Mouse (Mus musculus) neural tube, embryonic 13.5 days (tissue): ENCODE measurements around the gene Agpat1. TPM values are rescaled to one million over a fixed set of nuclear protein-coding genes. Genes with fewer than 3 reads are reported as not detected.
A peak's percentile ranks its signal among the peaks of the same experiment; 100 is the strongest.

Experiments
- ATAC-seq: fragments of 200-750 bp; cut with Nextera tagmentation; 2 replicates; pipeline ENCODE4 v1.8.0; 2017; ENCODE audit warnings: low read depth, mild to moderate bottlenecking, moderate TSS enrichment, moderate library complexity
- H3K27ac ChIP-seq: fragments of 300-500 bp; sonication (generic); replicated peaks from 2 replicates; pipeline ENCODE4 v1.5.1; 2015; ENCODE audit warnings: moderate library complexity, mild to moderate bottlenecking, inconsistent platforms
- H3K27me3 ChIP-seq: fragments of 300-500 bp; sonication (generic); 2 replicates; pipeline ENCODE4 v1.6.1; 2015; ENCODE audit warnings: mild to moderate bottlenecking, inconsistent platforms
- H3K36me3 ChIP-seq: fragments of 300-500 bp; sonication (generic); 2 replicates; pipeline ENCODE4 v1.6.1; 2015; ENCODE audit warnings: mild to moderate bottlenecking, inconsistent platforms
- H3K4me1 ChIP-seq: fragments of 300-500 bp; sonication (generic); replicated peaks from 2 replicates; pipeline ENCODE4 v1.6.1; 2015; ENCODE audit warnings: inconsistent platforms
- H3K4me2 ChIP-seq: fragments of 300-500 bp; sonication (generic); 2 replicates; pipeline ENCODE4 v1.6.1; 2015; ENCODE audit warnings: inconsistent platforms, mild to moderate bottlenecking, moderate library complexity
- H3K4me3 ChIP-seq: fragments of 300-500 bp; sonication (generic); 2 replicates; pipeline ENCODE4 v1.5.1; 2015; ENCODE audit warnings: mild to moderate bottlenecking, inconsistent platforms
- H3K9ac ChIP-seq: fragments of 300-500 bp; sonication (generic); 2 replicates; pipeline ENCODE4 v1.6.1; 2015; ENCODE audit warnings: moderate library complexity, mild to moderate bottlenecking, inconsistent platforms
- H3K9me3 ChIP-seq: fragments of 300-500 bp; sonication (generic); 2 replicates; pipeline ENCODE4 v1.6.1; 2016; ENCODE audit warnings: inconsistent platforms
- WGBS: fragments of 180-500 bp; shearing (Covaris S2); methylation state at CpG from one replicate; pipeline ENCODE4 v1.1.7; 2015; 5-methylcytosine and 5-hydroxymethylcytosine counted together
- polyA plus RNA-seq: library from polyadenylated mRNA; unstranded; fragments of >200 nt; fragmentation: Nextera tagmentation; extraction: Ambion mirVana; gene quantifications from 2 replicates; pipeline ENCODE4 v1.2.1, GENCODE M21; 2015

Gene Agpat1
- 89.5 and 99.6 TPM in 2 replicates for polyA plus RNA-seq

GRCm38 (mm10) chr17:34604061-34604508, at the start of gene Agpat1:
TSS of gene Agpat1 (plus strand) at chr17:34604262.
- Histone ChIP-seq H3K27ac (peak within 1 kb of the TSS; percentile 93), H3K4me1 (peaks cover 54% of the 10 kb centered on the region), H3K27me3 (no peaks in the 10 kb centered on the region), H3K4me3 (peak within 1 kb of the TSS; percentile 78), H3K4me2 (peak within 1 kb of the TSS; percentile 99), H3K36me3 (peaks cover 23% of the 10 kb centered on the region), H3K9me3 (no peaks in the 10 kb centered on the region), H3K9ac (peak within 1 kb of the TSS; percentile 99)
- under 1% methylated on average over 35 of the region's 35 CpGs for WGBS
- peak; percentile 90 for ATAC-seq

- Histone ChIP-seq H3K27ac (no peak overlapping the region), H3K4me3 (no peak overlapping the region), H3K4me1 (no peaks in the 10 kb centered on the region), H3K27me3 (no peaks in the 10 kb centered on the region), H3K9ac (no peak overlapping the region), H3K36me3 (no peaks in the 10 kb centered on the region), H3K4me2 (no peak overlapping the region), H3K9me3 (no peaks in the 10 kb centered on the region)
- ATAC-seq: no peak
- 24% methylated on average over 5 of the region's 5 CpGs for WGBS
Observed at GRCm38 (mm10) chr17:34555483-34555882, 48.6 kb upstream of the Agpat1 start.

- Histone ChIP-seq H3K27me3 (no peaks in the 10 kb centered on the region), H3K36me3 (no peaks in the 10 kb centered on the region), H3K9me3 (no peaks in the 10 kb centered on the region), H3K9ac (no peak overlapping the region), H3K27ac (no peak overlapping the region), H3K4me2 (no peak overlapping the region), H3K4me1 (no peaks in the 10 kb centered on the region), H3K4me3 (no peak overlapping the region)
- WGBS: 87% methylated on average over 8 of the region's 8 CpGs
- ATAC-seq: no peak
Observed at GRCm38 (mm10) chr17:34556406-34556805, 47.7 kb upstream of the Agpat1 start.

- Histone ChIP-seq H3K27me3 (no peaks in the 10 kb centered on the region), H3K27ac (no peak overlapping the region), H3K4me3 (no peak overlapping the region), H3K9me3 (no peaks in the 10 kb centered on the region), H3K4me1 (no peaks in the 10 kb centered on the region), H3K36me3 (no peaks in the 10 kb centered on the region), H3K9ac (no peak overlapping the region), H3K4me2 (no peak overlapping the region)
- WGBS: 64% methylated on average over 11 of the region's 11 CpGs
- no peak for ATAC-seq
Observed at GRCm38 (mm10) chr17:34557411-34557810, 46.7 kb upstream of the Agpat1 start.

GRCm38 (mm10) chr17:34559116-34559515, 44.9 kb upstream of the Agpat1 start:
- Histone ChIP-seq H3K4me3 (no peak overlapping the region), H3K9ac (no peak overlapping the region), H3K36me3 (no peaks in the 10 kb centered on the region), H3K27me3 (no peaks in the 10 kb centered on the region), H3K27ac (no peak overlapping the region), H3K4me2 (no peak overlapping the region), H3K9me3 (no peaks in the 10 kb centered on the region), H3K4me1 (peaks cover 2% of the 10 kb centered on the region; the same call in 1 of the 2 replicates)
- 88% methylated on average over 7 of the region's 7 CpGs for WGBS
- no peak for ATAC-seq

GRCm38 (mm10) chr17:34559895-34560294, 44.2 kb upstream of the Agpat1 start:
- Histone ChIP-seq H3K4me2 (no peak overlapping the region), H3K4me1 (peaks cover 8% of the 10 kb centered on the region), H3K9ac (no peak overlapping the region), H3K27ac (no peak overlapping the region), H3K36me3 (no peaks in the 10 kb centered on the region), H3K27me3 (no peaks in the 10 kb centered on the region), H3K4me3 (no peak overlapping the region), H3K9me3 (no peaks in the 10 kb centered on the region)
- no peak for ATAC-seq
- 24% methylated on average over 15 of the region's 15 CpGs for WGBS

- no peak for ATAC-seq
- 93% methylated on average over 6 of the region's 6 CpGs for WGBS
Observed at GRCm38 (mm10) chr17:34560438-34560837, 43.6 kb upstream of the Agpat1 start.

GRCm38 (mm10) chr17:34561200-34561599, 42.9 kb upstream of the Agpat1 start:
- Histone ChIP-seq H3K27ac (no peak overlapping the region), H3K4me1 (peaks cover 8% of the 10 kb centered on the region)

More at GRCm38 (mm10) chr17:34560438-34560837, 43.6 kb upstream of the Agpat1 start:
- no peak overlapping the region for H3K4me2 ChIP-seq
- no peak overlapping the region for H3K27ac ChIP-seq
- no peaks in the 10 kb centered on the region for H3K9me3 ChIP-seq
- H3K27me3 ChIP-seq: no peaks in the 10 kb centered on the region
- no peaks in the 10 kb centered on the region for H3K36me3 ChIP-seq
- H3K9ac ChIP-seq: no peak overlapping the region
- peaks cover 8% of the 10 kb centered on the region for H3K4me1 ChIP-seq
- H3K4me3 ChIP-seq: no peak overlapping the region

GRCm38 (mm10) chr17:34562595-34562994, 41.5 kb upstream of the Agpat1 start:
- ATAC-seq: no peak
- Histone ChIP-seq H3K4me1 (peaks cover 8% of the 10 kb centered on the region), H3K9ac (no peak overlapping the region), H3K27me3 (no peaks in the 10 kb centered on the region), H3K36me3 (no peaks in the 10 kb centered on the region), H3K9me3 (no peaks in the 10 kb centered on the region), H3K4me3 (no peak overlapping the region), H3K27ac (no peak overlapping the region), H3K4me2 (no peak overlapping the region)
- WGBS: 70% methylated on average over 3 of the region's 3 CpGs

More at GRCm38 (mm10) chr17:34561200-34561599, 42.9 kb upstream of the Agpat1 start:
- Histone ChIP-seq H3K27me3 (no peaks in the 10 kb centered on the region), H3K4me3 (no peak overlapping the region), H3K9me3 (no peaks in the 10 kb centered on the region), H3K36me3 (no peaks in the 10 kb centered on the region), H3K9ac (0 out of 2 replicates have a peak overlapping the region, but pooled peaks have one; percentile 12), H3K4me2 (no peak overlapping the region)
- ATAC-seq: no peak
- 51% methylated on average over 8 of the region's 8 CpGs for WGBS

- Histone ChIP-seq H3K9ac (no peak overlapping the region), H3K4me1 (peaks cover 8% of the 10 kb centered on the region), H3K36me3 (no peaks in the 10 kb centered on the region), H3K4me2 (no peak overlapping the region), H3K9me3 (no peaks in the 10 kb centered on the region), H3K4me3 (no peak overlapping the region), H3K27me3 (no peaks in the 10 kb centered on the region), H3K27ac (no peak overlapping the region)
- no peak for ATAC-seq
- WGBS: 68% methylated on average over 11 of the region's 11 CpGs
Observed at GRCm38 (mm10) chr17:34563354-34563753, 40.7 kb upstream of the Agpat1 start.

- no peak for ATAC-seq
- Histone ChIP-seq H3K9me3 (no peaks in the 10 kb centered on the region), H3K27me3 (no peaks in the 10 kb centered on the region), H3K27ac (peak within 1 kb of the TSS; percentile 69), H3K9ac (peak within 1 kb of the TSS; percentile 41; the same call in 1 of the 2 replicates), H3K4me3 (0 out of 2 replicates have a peak within 1 kb of the TSS, but pooled peaks have one; percentile 2), H3K4me2 (peak within 1 kb of the TSS; percentile 26), H3K36me3 (no peaks in the 10 kb centered on the region), H3K4me1 (peaks cover 8% of the 10 kb centered on the region)
- 5% methylated on average over 6 of the region's 6 CpGs for WGBS
Observed at GRCm38 (mm10) chr17:34564003-34564421, 40.0 kb upstream of the Agpat1 start, which contains the start of gene Notch4. TSS of gene Notch4 (plus strand) at chr17:34564268.

- no peaks in the 10 kb centered on the region for H3K36me3 ChIP-seq
- H3K4me3 ChIP-seq: 0 out of 2 replicates have a peak overlapping the region, but pooled peaks have one; percentile 2
- H3K27ac ChIP-seq: peak overlapping the region; percentile 69
- H3K9ac ChIP-seq: no peak overlapping the region
- H3K9me3 ChIP-seq: no peaks in the 10 kb centered on the region
- WGBS: 57% methylated on average over 3 of the region's 3 CpGs
- peak; percentile 38; the same call in 1 of the 2 replicates for ATAC-seq
- peaks cover 8% of the 10 kb centered on the region for H3K4me1 ChIP-seq
- peak overlapping the region; percentile 26 for H3K4me2 ChIP-seq
- no peaks in the 10 kb centered on the region for H3K27me3 ChIP-seq
Observed at GRCm38 (mm10) chr17:34564796-34565195, 39.3 kb upstream of the Agpat1 start.

- Histone ChIP-seq H3K27me3 (no peaks in the 10 kb centered on the region), H3K9me3 (no peaks in the 10 kb centered on the region), H3K27ac (no peak overlapping the region), H3K4me2 (no peak overlapping the region), H3K36me3 (no peaks in the 10 kb centered on the region), H3K4me1 (peaks cover 8% of the 10 kb centered on the region), H3K4me3 (no peak overlapping the region), H3K9ac (no peak overlapping the region)
- 70% methylated on average over 9 of the region's 9 CpGs for WGBS
- no peak for ATAC-seq
Observed at GRCm38 (mm10) chr17:34567311-34567710, 36.8 kb upstream of the Agpat1 start.
